24 mouse cellular contexts compared by ENCODE assay signal in the genomic region with DNA sequence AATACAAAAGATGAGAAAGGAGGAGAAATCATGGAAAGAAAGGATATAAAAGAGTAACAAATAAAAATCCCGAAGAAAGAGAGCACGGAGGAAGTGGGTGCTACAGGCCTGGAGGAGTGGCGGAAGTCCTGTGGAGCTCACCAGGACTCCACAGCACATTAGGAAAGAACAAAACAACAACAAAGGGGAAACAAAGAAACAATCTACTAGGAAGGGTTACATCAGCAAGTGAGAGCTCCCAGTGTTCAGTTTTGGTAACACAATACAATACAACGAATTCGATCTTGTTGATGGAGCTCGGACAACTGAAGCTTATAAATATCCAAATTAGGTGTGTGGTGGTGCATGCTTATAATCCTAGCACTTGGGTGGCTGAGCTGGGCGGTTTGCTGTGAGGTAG. TPM values are rescaled to one million over a fixed set of nuclear protein-coding genes. Genes with fewer than 3 reads are reported as not detected.
A peak's percentile ranks its signal among the peaks of the same experiment; 100 is the strongest.
DNase-seq lines count a peak whose midpoint lies in the region; TF ChIP-seq lines count a peak whose summit lies in the region.
"Had no signal": no experiment of that assay in that cellular context is flagged by ENCODE, and none has a peak within 500 bp of the region (broad histone marks: within the 10 kb centered on the region; RNA-seq: fewer than 3 reads in every experiment).

No protein-coding gene starts in this region.

- intact Hi-C loops in left cerebral cortex, postnatal 14 days (cut with DNase I): no loop called here

- no peaks in the 10 kb centered on the region for H3K36me3 ChIP-seq in ES-E14 (ENCODE audit: control insufficient read depth, insufficient read depth, low read length, poor library complexity, severe bottlenecking)
- H3K36me3 ChIP-seq: G1E had no signal

- H3K9me3 ChIP-seq in ES-E14 (ENCODE audit: control insufficient read depth, insufficient read depth, low read depth, low read length): no peaks in the 10 kb centered on the region
- H3K9me3 ChIP-seq: G1E had no signal

- H3K4me1 ChIP-seq in ES-E14 (ENCODE audit: control insufficient read depth in 2 of 2, insufficient read depth in 2 of 2, low read length in 2 of 2, poor library complexity in 1 of 2): no peaks in the 10 kb centered on the region

- H3K4me3 ChIP-seq in ES-E14 (ENCODE audit: insufficient read depth in 1 of 2, low read depth in 1 of 2, low read length in 2 of 2, poor library complexity in 1 of 2, severe bottlenecking in 1 of 2): no peak overlapping the region

- no peak overlapping the region for H3K9ac ChIP-seq in ES-E14 (ENCODE audit: insufficient read depth, low read depth, low read length, poor library complexity, severe bottlenecking)

- H3K27ac ChIP-seq in ES-E14 (ENCODE audit: insufficient read depth, low read depth, low read length, poor library complexity, severe bottlenecking): no peak overlapping the region

- DNase-seq in ES-CJ7 (ENCODE audit: low read depth, low spot score) (peak; percentile 54), ES-E14 (ENCODE audit: low read depth, low spot score) (peak; percentile 9), R1 (ENCODE audit: low read depth, low spot score) (peak; percentile 74), ZHBTc4 (ENCODE audit: low read depth, low spot score) (peak; percentile 50)
- DNase-seq in adrenal gland, postnatal 25 days: no peak
- DNase-seq in left cerebral cortex, postnatal 14 days (ENCODE audit: low spot score in 2 of 2): no peak
- DNase-seq in layer of hippocampus, adult 11-12 months (ENCODE audit: low spot score): no peak
- DNase-seq in adrenal gland, postnatal 36 days: no peak
- DNase-seq: adrenal gland, adult 2 months; adrenal gland, adult 8-10 months; adrenal gland, postnatal 10 days; adrenal gland, postnatal 14 days; B cell, adult 2 months; cerebellum, adult 11 months; cerebellum, adult 11-12 months; cerebellum, adult 18-20 months; cerebellum, adult 2 months; cerebellum, adult 8-10 months; cerebellum, adult 9-10 months; cerebellum, adult 9-11 months; cerebellum, postnatal 10 days had no signal

- in situ Hi-C loops in ES-E14 (cut with MboI; ENCODE audit: low sequenced_read_pairs in 2 of 2, unreplicated experiment in 2 of 2): no loop called here

TF ChIP-seq in ES-E14, 5 proteins besides CTCF, POLR2A, EP300 and RAD21:
- TF ChIP-seq CHD2 (IDR thresholded peaks at IDR 0.05; ENCODE audit: low read depth, low read length) (no peak), ZC3H11A (IDR thresholded peaks at IDR 0.05; ENCODE audit: borderline replicate concordance, low read depth, low read length) (no peak), HCFC1 (IDR thresholded peaks at IDR 0.05; ENCODE audit: borderline replicate concordance, insufficient read depth, low read length) (no peak), ZNF384 (IDR thresholded peaks at IDR 0.05; ENCODE audit: low read depth, low read length) (no peak), MAFK (IDR thresholded peaks at IDR 0.05; ENCODE audit: insufficient read depth, low read depth, low read length) (no peak)

RNA-seq across cellular contexts. Expression of a gene that starts 45.6 kb away (rescaled TPM):
- 0.26 and 0.36 TPM in 2 replicates for total RNA-seq in ES-E14 (2012; rRNA removed)
- total RNA-seq in adrenal gland, postnatal 25 days (2021): 1.3 TPM in 2 replicates
- under 1 TPM in 1 of 2 experiments, not detected in 1; 0.24 TPM for total RNA-seq in left cerebral cortex, postnatal 14 days (2021)
- total RNA-seq in adrenal gland, postnatal 36 days (2021): under 1 TPM; 0.60 to 0.82 TPM
- total RNA-seq: CH12.LX, MEL had no signal

RNA-seq across cellular contexts. Expression of a gene that starts 45.7 kb away (rescaled TPM):
- total RNA-seq in ES-E14 (2012; rRNA removed): 22.4 and 29.6 TPM in 2 replicates
- 26.0 and 29.4 TPM in 2 replicates for total RNA-seq in adrenal gland, postnatal 25 days (2021)
- 10 to 100 TPM; 20.3 to 20.8 TPM for total RNA-seq in left cerebral cortex, postnatal 14 days (2021)
- total RNA-seq in adrenal gland, postnatal 36 days (2021): 10 to 100 TPM; 22.9 to 26.3 TPM

Comparison
In these comparisons a context has a peak if more than half of its experiments do, and no peak if none do; other contexts are left out.
1. DNase-seq: peak in ES-CJ7 (single experiment), ES-E14 (single experiment), R1 (single experiment) and ZHBTc4 (single experiment); none in adrenal gland, postnatal 25 days (single experiment), left cerebral cortex, postnatal 14 days (0 of 2), layer of hippocampus, adult 11-12 months (single experiment) and adrenal gland, postnatal 36 days (0 of 2).